Mouse (Mus musculus): ENCODE results near the gene Psme2b.
"Not testable (repeated sequence)": the region's sequence is repeated elsewhere in the genome, so short reads cannot be mapped to it uniquely, and the experiment has no call there.

The Psme2b gene

GRCm38 (mm10) chr11:48946090-48946489, at the start of gene Psme2b:
Gene Psme2b (minus strand): TSS chr11:48946190.
- DNase-seq (ENCODE audit: low read depth, low spot score), result not testable (repeated sequence)

- DNase-seq (ENCODE audit: low read depth, low spot score), result not testable (repeated sequence)
Observed at GRCm38 (mm10) chr11:48994018-48994417, 48.0 kb upstream of the Psme2b start, which contains the start of gene Tgtp1. Gene Tgtp1 (minus strand): TSS chr11:48994172.

- DNase-seq (ENCODE audit: low read depth, low spot score), result not testable (repeated sequence)
Observed at GRCm38 (mm10) chr11:48993296-48993695, 47.3 kb upstream of the Psme2b start.

GRCm38 (mm10) chr11:48991740-48992520, 45.9 kb upstream of the Psme2b start, which contains the start of gene Gm12185:
Gene Gm12185 (minus strand): TSS chr11:48992226.
- not testable (repeated sequence) for DNase-seq (ENCODE audit: low read depth, low spot score)

GRCm38 (mm10) chr11:48989981-48990380, 44.0 kb upstream of the Psme2b start:
- not testable (repeated sequence) for DNase-seq (ENCODE audit: low read depth, low spot score)

- DNase-seq (ENCODE audit: low read depth, low spot score), result not testable (repeated sequence)
Observed at GRCm38 (mm10) chr11:48988219-48988618, 42.2 kb upstream of the Psme2b start.

- DNase-seq (ENCODE audit: low read depth, low spot score), result not testable (repeated sequence)
Observed at GRCm38 (mm10) chr11:48982848-48983247, 36.9 kb upstream of the Psme2b start.

- not testable (repeated sequence) for DNase-seq (ENCODE audit: low read depth, low spot score)
Observed at GRCm38 (mm10) chr11:48980052-48980451, 34.1 kb upstream of the Psme2b start.

- DNase-seq (ENCODE audit: low read depth, low spot score), result not testable (repeated sequence)
Observed at GRCm38 (mm10) chr11:48979251-48979650, 33.3 kb upstream of the Psme2b start, which contains the start of gene 9930111J21Rik1. Gene 9930111J21Rik1 (minus strand): TSS chr11:48979398.

- not testable (repeated sequence) for DNase-seq (ENCODE audit: low read depth, low spot score)
Observed at GRCm38 (mm10) chr11:48978240-48978939, 32.4 kb upstream of the Psme2b start, which contains the start of gene Olfr56. Gene Olfr56 (plus strand): TSS chr11:48978889.

- not testable (repeated sequence) for DNase-seq (ENCODE audit: low read depth, low spot score)
Observed at GRCm38 (mm10) chr11:48974686-48975085, 28.7 kb upstream of the Psme2b start.

GRCm38 (mm10) chr11:48939286-48939685, 6.7 kb downstream of the Psme2b start:
- not testable (repeated sequence) for DNase-seq (ENCODE audit: low read depth, low spot score)

GRCm38 (mm10) chr11:48935291-48935690, 10.7 kb downstream of the Psme2b start:
- DNase-seq (ENCODE audit: low read depth, low spot score), result not testable (repeated sequence)

- not testable (repeated sequence) for DNase-seq (ENCODE audit: low read depth, low spot score)
Observed at GRCm38 (mm10) chr11:48933923-48934322, 12.1 kb downstream of the Psme2b start.

GRCm38 (mm10) chr11:48933422-48933821, 12.6 kb downstream of the Psme2b start:
- not testable (repeated sequence) for DNase-seq (ENCODE audit: low read depth, low spot score)

GRCm38 (mm10) chr11:48928068-48928467, 17.9 kb downstream of the Psme2b start:
- DNase-seq (ENCODE audit: low read depth, low spot score), result not testable (repeated sequence)

GRCm38 (mm10) chr11:48926437-48926836, 19.6 kb downstream of the Psme2b start:
- DNase-seq (ENCODE audit: low read depth, low spot score), result not testable (repeated sequence)

GRCm38 (mm10) chr11:48923818-48924217, 22.2 kb downstream of the Psme2b start:
- not testable (repeated sequence) for DNase-seq (ENCODE audit: low read depth, low spot score)

- DNase-seq (ENCODE audit: low read depth, low spot score), result no peak
Observed at GRCm38 (mm10) chr11:48918380-48918779, 27.6 kb downstream of the Psme2b start.

GRCm38 (mm10) chr11:48913611-48914010, 32.4 kb downstream of the Psme2b start:
- DNase-seq (ENCODE audit: low read depth, low spot score), result no peak

GRCm38 (mm10) chr11:48908459-48908858, 37.5 kb downstream of the Psme2b start:
- no peak for DNase-seq (ENCODE audit: low read depth, low spot score)

GRCm38 (mm10) chr11:48902021-48902420, 44.0 kb downstream of the Psme2b start, which contains the start of gene Gm5431:
Gene Gm5431 (minus strand): TSS chr11:48902214.
- peak; percentile 4 for DNase-seq (ENCODE audit: low read depth, low spot score)
